Mouse (Mus musculus) testis, postnatal 14 days (tissue): ENCODE results near the gene Dll4.

ENCODE experiments used
- DNase-seq: peaks from one replicate; pipeline ENCODE4 v3.0.0; 2021; ENCODE audit warnings: low spot score

The Dll4 gene

DNA sequence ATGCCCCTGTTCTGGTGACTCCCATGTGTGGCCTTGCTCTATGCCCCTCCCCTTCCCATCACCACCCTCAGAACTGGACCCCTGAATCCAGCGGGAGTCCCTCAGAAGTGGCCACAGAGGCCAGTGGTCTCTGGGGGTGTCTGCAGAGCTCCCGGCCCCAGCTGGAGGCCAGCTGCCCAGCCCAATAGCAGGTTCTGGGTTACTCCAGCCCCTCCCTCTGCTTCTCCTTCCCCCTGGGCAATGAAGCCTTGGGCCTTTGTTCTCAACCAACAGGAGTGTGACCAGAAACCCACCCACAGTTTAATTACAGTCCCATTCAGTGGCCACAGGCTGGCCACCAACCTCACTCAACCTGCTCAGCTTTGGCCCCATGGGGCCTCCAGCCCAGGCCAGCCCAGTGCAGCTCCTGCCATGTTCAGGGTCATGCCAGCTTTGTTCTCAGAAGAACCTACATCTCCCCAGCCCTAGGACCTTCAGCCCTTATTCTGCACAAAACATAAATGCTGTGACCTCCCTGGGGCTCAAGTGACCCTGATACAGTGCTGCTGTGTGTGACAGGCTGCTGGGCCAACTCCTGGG, 13.1 kb upstream of the Dll4 start:
- DNase-seq, result no peak

DNA sequence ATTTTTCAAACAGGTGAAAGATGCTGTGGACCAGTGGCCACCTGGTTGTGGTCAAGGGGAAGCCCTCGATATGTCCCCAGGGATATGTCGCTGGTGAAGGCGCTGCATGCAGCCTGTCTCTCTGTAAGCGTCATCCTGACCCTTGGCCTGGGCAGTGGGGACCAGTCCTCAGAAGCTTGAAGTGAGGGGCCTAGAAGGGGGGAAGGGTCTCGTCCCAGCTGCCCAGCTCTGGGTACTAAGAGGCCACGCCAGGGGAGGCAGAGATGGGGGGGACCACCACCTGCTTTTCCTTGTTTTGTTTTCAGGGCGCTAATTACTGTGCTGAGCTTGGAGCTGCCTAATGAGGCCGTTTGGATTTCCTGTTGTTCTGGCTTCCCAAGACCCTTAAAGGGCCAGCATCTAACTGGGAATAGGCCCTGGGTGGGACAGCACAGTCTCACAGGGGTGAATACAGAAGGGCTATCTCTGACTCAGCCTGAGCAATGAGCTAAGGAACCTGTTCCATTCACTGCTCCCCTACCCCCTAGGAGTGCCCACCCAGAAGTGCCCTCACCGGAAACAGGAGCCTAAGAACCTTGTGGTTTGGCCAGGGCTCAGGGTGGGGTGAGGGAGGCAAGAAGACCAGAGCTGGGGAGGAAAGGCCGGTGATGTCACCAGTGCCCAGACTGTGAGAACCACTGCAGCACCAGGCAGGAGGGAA, 11.7 kb upstream of the Dll4 start:
- no peak for DNase-seq

DNA sequence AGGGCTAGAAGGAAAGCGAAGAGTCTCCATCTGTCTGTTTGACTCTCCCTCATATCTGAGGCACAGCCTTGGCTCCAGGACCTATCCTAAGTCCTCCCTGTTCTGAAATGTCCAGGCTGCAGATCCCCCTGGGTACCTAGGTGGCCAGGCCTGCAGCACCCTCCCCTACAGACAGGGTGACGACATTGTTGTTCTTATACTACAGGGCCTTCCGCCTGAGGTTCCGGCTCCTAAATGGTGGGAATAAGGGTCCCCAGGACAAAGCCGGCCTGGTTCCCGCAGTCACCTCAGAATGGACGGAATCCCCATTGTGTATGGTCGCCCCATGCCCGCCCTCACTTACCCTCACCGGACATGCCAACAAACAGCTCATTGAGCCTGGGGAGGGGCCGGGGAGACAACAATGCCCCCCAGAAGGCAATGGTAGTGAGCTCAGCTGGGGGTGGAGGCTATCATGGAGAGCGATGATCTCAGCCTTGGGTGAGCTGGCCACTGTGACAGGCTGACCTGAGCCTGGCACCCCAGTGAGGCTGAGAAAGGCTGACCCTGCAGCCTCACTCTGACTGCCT, 10.8 kb upstream of the Dll4 start:
- DNase-seq, result no peak

DNA sequence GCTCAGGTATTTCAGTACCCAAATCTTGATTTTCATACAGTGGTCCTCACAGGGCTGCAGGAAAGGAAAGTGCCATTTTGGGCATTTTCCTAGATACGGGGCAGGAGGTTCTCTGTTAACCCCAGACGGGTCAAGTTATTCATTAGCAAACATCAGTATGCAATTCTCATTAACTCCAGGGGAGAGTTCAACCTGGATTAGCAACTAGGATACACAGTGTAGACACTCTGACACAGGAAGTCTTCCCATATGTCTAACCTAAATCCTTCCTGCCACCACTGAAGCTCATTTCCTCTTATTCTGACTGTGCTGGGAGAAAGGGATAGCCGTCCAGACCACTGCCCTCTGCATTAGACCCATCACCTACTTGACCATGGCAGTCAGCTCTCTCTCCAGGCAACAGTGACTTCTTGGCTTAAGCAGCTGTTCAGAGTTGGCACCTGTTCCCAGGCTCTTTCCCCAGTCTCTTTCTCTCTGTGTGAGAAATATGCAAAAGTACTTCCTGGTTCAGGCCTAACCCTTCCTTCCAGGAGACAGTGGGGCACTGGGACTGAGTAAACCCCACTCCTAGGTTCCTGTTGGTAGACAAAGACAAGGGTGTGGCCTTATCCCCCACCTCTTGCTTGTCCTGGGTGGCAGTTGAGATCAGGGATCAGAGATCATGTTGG, 7.4 kb upstream of the Dll4 start:
- no peak for DNase-seq

DNA sequence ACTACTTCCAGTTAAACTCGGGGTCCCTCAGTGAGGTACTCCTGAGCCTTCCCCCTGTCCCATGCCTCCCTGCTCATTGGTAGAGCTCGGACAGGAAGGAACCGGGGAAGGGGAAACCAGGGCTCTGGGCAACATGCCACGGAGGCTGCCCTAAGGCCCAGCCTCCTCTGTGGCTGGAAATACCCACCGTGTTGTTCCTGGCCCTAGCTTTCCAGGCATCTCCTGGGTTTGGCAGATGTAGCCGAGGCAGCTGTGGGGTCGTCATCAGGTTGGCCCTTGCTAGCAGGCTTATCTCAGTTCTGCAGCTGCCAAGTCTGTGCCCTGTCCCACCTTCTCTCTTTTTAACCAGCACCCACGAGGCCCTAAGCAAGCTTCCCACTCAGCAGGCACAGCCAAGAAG, 5.0 kb upstream of the Dll4 start:
- DNase-seq, result no peak

DNA sequence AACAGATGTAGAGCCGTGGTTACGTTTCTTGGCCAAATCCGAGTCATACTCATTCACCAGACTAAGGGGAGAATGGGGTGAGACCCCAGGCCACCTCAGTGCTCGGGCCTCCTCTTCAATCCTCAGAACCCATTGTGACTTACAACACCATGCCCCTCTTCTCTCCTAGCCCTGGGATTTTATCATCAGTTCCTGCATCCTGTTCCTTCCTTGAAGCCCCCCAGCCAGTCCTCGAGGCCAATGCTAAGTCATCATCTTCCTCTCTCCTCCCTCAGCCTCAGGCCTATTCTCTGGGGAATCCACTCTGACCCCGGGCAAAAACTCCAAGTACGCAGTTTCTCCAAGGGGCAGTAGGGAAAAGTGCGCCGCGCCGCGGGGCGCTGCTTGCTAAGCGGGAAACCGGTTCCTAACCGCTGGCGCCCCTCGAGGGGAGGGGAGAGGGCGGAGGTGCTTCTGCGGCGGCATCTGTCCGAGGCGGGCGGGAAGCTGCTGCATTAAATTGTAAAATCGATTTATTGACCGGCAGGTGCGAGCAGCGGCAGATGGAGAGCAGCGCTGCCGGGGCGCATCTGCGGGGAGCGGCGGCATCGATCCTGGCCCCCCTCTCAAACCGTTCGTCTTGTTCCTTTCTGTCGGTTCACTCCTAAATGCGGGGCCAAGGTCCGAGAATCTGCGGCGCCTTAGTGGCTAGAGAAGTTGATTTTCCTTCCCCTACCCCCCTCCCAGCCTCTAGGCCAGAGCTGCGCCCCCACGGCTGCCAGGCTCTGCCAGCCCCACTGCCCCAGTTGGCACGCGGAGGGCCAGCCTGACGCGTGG, 3.6 kb upstream of the Dll4 start:
- no peak for DNase-seq

DNA sequence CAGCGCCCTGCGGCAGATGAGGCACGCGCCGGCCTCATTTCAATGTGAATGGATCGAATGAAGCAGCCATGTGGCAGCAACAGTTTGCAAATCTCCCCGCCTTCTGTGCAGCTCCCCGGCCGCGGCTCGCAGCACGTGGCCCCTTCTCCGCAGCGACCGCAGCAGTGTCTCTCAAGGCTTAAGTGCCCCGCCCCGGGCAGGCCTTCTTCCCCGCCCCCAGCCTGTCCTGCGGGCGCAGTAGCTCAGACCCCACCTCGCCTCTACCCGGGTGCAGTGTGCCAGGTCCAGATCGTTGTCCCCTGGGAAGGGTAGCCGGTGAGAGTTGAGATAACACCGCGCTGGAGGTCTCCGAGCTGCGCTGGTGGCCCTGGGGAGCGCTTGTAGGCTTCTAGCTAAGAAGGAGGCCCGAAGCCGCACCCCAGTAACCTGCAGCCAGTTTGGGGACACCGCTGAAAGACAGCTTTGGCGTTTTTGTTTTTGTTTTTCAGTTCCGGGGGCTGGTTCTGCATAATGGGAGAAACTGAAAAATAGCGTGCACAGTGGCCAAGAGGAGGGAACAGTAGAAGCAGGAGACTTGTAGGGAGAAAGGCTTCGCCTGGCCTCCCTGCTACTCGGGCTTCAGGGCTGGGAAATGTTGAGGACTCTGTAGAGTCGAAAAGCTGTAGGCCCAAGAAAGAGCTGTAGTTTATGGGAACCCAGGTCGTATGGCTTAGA, 2.8 kb upstream of the Dll4 start:
- no peak for DNase-seq

DNA sequence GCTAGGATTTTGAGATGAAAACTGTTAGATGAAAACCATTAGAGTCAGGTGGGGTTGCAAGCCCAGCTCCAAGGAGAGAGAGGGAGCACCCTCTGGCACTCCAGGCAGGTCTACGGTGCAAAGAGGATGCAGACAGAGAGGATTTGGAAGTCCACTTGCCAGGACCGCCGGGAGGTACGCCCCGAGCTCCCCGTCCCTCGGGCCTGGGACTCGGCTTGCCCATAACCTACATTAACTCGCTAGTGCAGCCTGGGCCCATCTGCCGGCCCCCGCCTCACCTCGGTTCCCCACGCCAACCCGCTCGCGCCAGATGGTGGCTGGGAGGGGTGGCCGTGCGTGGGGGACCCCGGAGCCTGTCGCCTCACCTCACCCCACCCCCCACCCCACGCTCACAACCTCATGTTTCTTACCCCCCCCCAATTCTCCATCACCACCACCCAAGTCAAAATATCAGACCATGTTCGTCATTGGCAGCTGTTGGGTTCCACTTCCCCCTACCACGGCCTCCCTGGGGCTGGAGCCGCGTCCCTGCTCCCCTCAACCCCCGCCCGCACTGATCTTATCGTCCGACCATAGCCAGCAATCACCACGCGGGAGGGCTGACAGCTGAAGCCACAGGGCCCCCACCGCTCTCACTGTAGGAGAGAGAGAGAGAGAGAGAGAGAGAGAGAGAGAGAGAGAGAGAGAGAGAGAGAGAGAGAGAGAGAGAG, 1.6 kb upstream of the Dll4 start:
- DNase-seq, result no peak

DNA sequence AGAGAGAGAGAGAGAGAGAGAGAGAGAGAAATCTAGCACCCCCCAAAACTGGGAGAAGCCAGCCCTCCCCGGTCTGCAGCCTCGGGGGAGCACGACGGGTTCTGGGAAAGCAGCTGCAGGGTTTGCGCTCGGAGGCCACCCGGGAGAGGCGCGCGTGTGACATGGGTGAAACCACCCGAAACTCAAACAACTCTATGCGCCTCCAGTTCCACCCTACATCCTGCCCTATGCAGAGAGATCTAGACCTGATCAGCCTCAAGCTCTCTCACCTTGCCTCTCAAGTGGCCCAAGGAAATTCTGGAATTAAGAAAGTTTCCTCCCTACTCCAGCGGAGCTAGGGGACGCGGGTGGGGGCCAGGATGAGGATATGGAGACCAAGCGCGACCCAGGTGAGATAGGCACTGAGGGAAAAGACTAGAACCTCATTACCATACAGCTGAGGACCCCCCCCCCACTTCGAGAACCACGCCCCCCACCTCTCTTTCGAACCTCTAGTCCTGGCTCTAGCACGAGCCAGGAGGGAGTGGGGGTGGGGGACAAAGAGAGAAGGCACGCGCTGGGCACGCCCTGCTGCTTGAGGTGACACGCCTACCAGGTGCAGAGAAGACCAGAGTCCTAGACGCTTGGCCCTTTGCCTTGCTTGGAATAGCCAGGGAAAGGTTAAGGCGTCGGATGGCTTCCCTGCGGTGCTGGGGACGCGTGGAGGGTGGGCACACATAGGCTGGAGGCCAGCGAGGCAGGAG, 837 bp upstream of the Dll4 start:
- no peak for DNase-seq

DNA sequence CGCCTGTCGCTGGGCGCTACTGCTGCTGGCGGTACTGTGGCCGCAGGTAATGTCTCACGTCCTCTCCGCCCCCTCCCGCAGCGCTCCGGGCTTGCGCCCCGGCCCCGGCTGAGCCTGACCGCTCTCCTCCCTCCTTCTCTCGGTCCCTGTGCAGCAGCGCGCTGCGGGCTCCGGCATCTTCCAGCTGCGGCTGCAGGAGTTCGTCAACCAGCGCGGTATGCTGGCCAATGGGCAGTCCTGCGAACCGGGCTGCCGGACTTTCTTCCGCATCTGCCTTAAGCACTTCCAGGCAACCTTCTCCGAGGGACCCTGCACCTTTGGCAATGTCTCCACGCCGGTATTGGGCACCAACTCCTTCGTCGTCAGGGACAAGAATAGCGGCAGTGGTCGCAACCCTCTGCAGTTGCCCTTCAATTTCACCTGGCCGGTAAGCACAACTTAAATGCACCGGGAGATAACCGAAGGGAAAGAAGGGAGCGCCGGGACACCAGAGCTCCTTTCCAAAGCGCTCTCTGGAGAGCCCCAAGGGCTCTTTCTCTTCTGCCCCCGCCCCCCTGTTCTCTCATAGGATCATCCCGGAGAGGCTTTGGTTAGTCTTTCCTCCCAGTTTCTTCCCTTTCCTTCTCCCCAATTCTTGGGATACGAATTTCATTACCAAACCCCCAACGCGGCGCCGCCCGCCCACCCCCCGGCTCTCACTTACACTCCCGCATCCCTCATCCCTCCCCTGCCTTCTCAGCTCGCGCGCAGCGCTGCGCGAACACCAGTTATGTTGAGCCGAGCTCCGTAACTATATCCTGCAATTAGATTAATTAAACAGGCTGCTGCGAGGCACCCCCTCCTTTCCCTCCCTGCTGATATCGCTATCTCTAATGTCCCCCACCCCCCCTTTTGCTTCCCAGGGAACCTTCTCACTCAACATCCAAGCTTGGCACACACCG, 847 bp downstream of the Dll4 start:
- DNase-seq, result no peak

DNA sequence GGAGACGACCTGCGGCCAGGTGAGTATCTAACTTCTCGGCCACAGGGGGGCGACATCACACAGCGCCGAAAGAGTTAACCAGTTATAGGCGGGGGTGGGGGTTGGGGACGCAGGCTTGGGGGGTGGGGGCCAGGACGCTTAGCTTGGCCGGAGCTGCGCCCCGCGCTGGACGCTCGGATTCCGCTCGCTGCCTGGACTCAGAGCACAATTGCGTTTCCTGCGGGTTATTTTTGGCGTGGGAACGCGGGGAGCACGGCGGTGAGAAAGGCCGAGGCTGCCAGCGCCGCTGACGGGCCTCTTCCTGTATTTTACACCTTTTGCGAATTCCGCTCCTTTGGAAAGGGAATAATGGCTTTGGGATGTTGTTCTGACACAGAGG, 1.5 kb downstream of the Dll4 start:
- DNase-seq, result no peak

DNA sequence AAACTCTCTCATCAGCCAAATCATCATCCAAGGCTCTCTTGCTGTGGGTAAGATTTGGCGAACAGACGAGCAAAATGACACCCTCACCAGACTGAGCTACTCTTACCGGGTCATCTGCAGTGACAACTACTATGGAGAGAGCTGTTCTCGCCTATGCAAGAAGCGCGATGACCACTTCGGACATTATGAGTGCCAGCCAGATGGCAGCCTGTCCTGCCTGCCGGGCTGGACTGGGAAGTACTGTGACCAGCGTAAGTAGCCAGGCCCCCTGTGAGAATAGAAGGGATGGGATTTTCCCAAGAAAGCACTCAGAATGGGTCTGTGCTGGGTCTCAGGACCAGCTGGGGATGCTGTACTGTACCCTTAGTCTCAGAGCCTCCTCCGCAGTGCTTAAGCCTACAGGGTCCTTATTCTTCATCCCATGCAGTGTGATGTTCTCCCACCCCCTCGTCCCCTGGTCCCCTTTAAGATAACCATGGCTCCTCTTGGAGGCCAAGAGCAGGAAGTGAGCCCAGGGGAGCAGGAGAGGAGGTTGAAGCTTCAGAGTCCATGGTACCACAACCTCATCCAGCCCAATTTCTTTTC, 2.5 kb downstream of the Dll4 start:
- no peak for DNase-seq

DNA sequence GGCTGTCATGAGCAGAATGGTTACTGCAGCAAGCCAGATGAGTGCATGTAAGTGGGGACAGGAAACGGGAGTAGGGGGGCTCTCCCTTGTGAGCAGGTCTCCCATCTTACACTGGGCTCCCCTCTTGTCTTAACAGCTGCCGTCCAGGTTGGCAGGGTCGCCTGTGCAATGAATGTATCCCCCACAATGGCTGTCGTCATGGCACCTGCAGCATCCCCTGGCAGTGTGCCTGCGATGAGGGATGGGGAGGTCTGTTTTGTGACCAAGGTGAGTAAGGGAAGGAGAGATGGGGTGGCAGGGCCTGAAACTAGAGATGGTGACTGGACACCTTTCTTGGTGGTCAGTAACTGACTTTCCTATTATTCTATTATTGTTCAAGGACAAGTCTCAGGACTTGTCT, 3.0 kb downstream of the Dll4 start:
- DNase-seq, result no peak

DNA sequence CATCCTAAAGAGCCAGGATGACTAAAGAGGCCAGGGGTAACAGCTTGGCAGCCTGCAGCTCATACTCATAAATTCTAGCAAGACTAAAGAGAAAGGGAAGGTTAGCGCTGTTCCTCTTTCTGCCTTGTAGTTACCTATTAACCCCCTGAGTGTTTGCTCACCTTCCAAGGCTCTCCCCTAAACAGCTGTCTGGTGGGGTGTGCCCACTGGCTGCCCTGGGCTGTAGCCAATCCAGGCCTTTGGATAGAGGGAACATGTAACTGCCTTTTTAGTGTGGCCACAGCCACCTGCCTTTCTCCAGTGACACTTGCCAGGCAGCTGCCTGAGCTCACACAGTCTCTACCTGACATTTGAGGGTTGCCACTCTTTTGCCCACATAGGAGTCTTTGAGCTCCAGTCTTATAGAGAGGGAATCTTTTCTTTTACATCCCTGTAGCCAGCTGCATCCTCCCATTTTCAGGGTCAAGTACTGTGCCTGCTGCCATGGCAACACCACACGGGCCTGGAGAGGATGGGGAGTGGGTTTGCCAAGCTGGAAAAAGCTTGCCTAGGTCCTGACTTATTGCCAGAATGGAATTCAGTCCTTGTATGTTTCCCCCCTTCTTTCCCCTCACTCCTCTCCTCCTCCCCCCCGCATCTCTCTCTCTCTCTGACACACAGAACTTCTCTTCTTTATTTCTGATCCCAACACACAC, 3.7 kb downstream of the Dll4 start:
- no peak for DNase-seq

DNA sequence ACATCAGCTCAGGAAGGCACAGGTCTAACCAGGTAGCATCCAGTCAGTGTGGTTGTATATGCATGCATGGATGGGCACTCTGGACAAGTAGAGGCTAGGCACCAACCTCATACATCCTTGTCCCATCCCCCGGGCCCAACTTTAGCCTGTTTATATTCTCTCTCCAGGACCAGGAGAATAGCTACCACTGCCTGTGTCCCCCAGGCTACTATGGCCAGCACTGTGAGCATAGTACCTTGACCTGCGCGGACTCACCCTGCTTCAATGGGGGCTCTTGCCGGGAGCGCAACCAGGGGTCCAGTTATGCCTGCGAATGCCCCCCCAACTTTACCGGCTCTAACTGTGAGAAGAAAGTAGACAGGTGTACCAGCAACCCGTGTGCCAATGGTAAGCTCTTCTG, 5.2 kb downstream of the Dll4 start:
- DNase-seq, result no peak

DNA sequence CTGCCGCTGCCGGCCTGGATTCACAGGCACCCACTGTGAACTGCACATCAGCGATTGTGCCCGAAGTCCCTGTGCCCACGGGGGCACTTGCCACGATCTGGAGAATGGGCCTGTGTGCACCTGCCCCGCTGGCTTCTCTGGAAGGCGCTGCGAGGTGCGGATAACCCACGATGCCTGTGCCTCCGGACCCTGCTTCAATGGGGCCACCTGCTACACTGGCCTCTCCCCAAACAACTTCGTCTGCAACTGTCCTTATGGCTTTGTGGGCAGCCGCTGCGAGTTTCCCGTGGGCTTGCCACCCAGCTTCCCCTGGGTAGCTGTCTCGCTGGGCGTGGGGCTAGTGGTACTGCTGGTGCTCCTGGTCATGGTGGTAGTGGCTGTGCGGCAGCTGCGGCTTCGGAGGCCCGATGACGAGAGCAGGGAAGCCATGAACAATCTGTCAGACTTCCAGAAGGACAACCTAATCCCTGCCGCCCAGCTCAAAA, 6.6 kb downstream of the Dll4 start:
- DNase-seq, result no peak

DNA sequence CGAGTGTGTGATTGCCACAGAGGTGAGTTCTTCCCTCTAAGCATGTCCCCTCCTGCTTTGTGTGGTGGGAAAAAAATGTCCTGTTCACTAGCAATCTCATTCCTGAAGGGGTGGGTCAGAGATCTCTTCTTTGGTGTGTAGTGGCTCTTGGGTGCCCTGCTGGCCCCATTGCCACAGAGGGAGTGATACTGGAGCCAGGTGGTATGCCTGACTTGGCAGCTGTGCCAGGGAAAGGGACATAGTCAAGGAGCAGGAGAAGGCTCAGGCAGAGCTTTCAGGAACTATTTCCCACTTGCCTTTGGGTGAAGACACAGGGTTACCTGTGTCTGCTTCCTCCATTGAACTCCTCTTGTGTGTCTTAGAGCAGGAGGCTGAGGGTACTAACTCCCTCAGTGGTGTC, 8.6 kb downstream of the Dll4 start:
- no peak for DNase-seq

DNA sequence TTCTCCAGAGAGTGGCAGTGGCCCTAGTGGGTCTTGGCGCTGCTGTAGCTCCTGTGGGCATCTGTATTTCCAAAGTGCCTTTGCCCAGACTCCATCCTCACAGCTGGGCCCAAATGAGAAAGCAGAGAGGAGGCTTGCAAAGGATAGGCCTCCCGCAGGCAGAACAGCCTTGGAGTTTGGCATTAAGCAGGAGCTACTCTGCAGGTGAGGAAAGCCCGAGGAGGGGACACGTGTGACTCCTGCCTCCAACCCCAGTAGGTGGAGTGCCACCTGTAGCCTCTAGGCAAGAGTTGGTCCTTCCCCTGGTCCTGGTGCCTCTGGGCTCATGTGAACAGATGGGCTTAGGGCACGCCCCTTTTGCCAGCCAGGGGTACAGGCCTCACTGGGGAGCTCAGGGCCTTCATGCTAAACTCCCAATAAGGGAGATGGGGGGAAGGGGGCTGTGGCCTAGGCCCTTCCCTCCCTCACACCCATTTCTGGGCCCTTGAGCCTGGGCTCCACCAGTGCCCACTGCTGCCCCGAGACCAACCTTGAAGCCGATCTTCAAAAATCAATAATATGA, 9.5 kb downstream of the Dll4 start:
- no peak for DNase-seq
